Mouse (Mus musculus) heart, adult 18-20 months (tissue): Measurements from ENCODE around the gene 4930407I10Rik. TPM values are rescaled to one million over a fixed set of nuclear protein-coding genes. Genes with fewer than 3 reads are reported as not detected.

ENCODE experiments used
- DNase-seq, 2 experiments: peaks; one replicate each; pipeline ENCODE4 v3.0.0; 2021 to 2022; ENCODE audit warnings: mixed read lengths in 1 of 2
- total RNA-seq, 2 experiments: library from RNA; stranded (reverse); gene quantifications; 2 replicates each; pipeline ENCODE4 v1.2.3; 2021

Gene 4930407I10Rik
- total RNA-seq, 2 experiments from 2014 or later, result not detected

DNA sequence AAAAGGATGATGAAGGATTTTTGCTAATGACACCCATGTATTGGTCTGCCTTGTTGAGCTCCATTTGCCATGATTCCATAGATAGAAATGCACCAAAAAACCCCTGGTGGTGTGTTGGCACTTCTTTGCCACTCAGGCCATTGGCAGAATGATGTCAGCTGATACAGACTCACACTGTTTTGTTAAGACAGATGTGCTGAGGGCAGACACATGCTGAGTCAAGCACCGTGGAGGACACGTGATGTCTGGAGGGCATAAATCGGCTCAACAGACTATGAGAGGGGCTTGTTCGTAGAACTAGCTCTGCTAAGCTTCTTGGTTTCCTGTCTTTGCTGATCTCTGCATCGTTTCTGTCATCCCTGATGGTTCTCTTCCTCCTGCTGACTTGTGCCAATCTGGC lies 6.4 kb upstream of the 4930407I10Rik start:
- no peak for DNase-seq

DNA sequence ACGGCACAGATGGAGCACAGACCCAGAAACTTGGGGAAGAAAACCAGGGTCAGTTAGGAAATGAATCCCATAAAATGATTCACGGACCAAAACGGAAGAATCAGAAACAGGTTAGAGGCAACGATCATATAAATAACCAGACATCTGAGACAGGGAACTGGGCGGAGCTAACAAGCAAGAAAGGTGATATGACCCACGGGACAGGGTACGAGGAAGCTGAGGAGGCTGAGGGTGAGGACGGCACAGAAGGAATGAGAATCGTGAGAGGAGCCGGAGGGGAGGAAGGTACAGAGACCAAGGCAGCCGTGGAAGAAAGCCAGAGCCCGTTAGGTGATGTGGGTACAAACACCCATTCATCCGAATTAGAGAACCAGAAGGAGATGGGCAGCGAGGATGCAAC lies 5.0 kb downstream of the 4930407I10Rik start:
- no peak for DNase-seq

DNA sequence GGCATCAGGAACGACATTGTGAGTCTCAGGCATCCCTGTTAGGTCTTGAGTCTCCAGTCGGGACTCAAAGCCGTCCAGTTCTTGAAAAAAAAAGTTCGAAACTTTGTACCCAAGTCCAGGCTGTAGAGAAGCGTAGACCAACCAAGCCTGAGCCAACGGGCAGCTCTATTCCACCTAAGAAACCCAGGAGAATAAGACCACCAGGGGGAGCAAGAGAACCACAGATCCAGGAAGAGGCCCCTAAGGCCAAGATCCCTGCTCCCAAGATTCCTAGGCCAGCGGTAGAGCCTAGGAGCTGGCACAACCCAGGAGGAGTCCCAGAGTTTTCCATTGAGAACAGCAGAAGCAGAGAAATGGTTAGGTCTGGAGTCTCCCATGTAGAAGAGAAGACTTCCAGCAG lies 6.6 kb downstream of the 4930407I10Rik start:
- peak; percentile 72 to 89 for DNase-seq

DNA sequence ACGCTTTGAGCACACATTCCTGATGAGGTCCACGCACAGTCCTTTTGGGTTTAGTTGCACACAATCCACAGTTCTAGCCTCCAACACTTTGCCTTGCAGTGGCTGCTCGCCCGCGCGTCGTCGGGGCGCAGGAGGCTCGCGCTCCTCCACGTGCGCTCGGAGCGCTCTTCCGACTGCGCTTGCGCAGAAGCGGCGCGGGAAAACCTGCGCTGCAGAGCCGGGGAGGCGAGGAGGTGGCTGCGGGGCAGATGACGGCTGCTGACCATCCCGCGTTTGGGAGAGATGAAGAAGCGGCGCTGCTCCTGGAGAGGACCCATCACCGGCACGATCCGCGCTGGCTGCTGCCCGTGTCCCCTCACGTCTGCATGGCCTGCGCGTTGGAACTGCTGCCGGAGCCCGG lies 10.9 kb downstream of the 4930407I10Rik start, which contains the start of gene Mei1:
Gene Mei1, plus strand, starts transcription at position 99 of the 400 bp plus-strand sequence.
- DNase-seq, result no peak

DNA sequence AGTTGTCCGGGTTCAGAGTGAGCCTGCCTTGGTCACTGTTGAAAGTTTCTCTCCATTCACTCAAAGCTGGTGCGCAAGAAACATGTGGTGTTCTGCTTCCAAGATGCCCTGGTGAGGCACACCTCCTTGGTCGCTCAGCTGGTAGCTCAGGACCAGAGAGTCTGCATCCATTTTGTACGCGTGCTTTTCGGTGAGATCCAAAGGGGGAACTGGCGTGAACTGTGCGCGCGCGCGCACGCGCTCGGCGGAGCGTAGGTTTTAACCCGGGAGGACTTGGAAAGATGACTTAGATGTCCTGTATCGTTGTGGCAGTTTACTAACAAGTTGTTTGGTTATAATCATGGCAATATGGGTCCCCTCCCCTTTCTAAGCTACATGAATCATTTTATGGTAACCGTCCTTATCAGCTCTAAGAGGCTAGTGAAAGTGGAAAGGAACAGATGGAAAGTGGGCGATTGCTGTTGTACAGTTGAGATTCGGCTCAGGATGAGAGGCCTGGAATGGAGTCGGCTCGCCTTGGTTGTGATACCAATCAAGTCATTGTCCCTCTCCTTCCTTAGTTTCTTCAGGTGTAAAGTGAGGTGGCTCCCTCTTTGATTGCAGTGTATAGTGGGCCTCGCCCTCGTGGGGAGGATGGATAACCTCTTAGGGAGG lies 13.0 kb downstream of the 4930407I10Rik start:
- DNase-seq, result no peak

DNA sequence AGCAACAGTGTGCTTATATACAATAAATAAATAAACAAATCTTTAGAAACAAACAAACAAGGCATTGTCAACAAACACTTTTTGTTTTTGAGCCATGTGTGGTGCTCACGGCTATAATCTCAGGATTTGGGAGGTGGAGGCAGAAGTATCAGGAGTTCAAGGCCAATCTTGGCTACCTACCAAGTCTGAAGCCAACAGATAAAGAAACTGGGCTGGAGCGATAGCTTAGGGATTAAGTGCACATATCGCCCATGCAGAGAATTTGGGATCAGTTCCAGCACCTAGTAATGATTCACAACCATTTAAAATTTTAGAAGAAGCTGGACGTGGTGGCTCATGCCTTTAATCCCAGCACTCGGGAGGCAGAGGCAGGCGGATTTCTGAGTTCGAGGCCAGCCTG lies 14.5 kb downstream of the 4930407I10Rik start:
- no peak for DNase-seq

DNA sequence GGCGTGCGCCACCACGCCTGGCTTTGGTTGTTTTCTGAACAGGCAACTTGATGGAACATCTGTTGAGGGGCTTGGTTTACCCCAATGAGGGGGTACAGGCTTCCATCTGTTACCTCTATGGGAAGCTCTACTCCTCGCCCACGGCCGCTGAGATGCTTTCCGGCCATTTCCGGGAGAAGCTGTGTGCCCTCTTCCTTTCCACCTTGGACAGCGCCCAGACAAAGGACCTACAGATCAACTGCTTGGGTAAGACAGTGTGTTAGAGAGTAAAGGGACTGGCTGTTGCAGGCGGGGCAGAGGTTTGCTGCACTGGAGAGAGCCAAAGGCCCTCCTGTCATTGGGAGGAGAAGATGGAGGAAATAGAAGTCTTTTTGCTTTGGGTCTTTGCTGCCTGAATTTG lies 20.9 kb downstream of the 4930407I10Rik start:
- no peak for DNase-seq

DNA sequence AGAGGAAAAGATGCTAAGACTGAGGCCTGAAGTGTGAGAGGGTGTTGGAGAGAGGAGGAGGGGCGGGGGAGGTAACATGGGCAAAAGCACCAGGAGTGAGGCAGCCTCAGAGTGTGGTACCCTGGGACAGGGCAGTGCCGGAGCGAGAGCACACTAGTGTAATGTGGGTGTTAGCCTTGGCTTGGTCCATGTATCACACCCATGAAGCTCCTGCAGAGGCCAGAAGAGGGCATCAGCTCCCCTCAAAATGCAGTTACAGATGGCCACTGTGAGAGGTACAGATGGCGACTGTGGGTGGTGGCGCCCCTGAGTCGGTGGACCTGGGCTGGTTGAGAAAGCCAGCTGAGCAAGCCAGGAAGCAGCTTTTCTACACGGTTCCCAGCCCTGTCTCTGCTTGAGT lies 22.2 kb downstream of the 4930407I10Rik start:
- DNase-seq, result peak in 1 of 2 experiments; percentile 7

DNA sequence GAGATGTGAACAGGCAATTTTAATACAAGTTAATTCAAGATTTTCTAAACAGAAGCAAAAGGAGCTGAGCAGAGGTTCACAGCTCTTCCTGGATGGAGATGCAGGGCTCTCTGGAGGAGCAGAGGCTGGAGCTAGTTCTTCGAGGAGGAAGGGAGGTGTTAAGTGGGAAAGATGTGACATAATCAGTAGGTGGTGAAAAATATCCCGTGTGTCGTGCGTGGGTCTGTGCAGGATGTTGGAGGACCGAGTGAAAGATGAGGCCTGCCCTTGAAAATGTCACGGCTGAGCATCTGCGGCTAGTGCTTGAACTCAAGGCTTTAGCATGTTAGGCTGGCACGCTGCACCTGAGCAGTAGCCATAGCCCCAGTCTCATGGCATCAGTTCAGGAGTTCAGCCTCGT lies 26.7 kb downstream of the 4930407I10Rik start:
- DNase-seq, result no peak

DNA sequence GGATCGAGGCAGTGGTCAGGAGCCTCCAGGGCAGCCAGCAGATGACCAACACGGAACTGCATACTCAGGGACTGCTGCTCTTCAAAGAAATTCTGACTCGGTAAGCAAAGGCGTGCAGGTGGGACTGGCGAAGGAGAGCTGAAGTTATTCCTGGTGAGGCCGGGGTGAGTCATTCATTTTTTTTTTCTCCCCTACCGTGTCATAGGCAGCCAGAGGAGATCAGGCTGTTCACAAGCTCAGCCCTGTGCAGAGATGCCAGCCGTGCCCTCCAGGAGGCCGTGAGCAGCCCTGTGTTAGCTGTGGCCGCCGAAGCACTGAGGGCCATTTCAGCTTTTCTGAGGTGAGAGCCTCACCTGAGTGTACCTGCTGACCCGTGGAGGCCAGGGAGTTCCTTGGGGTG lies 27.2 kb downstream of the 4930407I10Rik start:
- DNase-seq, result no peak

DNA sequence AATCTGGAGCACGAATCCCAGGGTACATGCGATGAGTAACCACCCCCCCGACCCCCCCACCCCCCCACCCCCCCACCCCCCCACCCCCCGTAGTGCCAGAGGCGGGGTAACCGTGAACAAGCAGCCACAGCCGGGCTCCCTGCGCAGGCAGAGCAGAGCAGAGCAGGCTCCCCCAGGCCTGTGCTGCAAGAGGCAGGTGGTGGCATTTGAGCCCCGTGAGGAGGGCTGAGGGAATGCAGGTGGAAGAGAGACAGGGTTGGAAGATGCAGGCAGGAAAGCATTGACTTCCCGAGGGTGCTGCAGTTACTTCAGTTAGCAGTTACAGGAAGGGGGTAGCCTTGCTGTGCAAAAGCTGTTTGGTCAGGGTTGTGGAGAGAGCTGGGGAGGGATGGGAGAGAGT lies 28.3 kb downstream of the 4930407I10Rik start:
- DNase-seq, result no peak

DNA sequence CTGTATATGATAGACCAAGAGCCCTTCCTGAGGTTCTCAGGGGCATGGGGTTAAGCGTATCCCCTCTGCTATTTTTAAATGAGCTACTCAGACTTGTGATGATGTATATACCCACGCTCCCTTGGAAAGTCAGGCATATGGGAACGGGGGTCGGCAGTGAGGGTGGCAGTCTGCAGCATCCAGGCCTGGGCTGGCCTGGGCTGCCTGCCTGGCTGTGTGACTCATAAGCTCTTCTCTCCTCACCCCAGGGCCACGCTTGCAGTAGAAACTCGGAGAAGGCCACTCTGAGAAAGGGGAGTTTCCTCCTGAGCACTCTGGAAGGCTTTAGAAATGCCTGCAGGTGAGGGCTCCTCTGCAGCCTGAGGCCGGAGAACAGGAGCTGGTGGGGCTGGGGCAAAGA lies 32.1 kb downstream of the 4930407I10Rik start:
- no peak for DNase-seq

DNA sequence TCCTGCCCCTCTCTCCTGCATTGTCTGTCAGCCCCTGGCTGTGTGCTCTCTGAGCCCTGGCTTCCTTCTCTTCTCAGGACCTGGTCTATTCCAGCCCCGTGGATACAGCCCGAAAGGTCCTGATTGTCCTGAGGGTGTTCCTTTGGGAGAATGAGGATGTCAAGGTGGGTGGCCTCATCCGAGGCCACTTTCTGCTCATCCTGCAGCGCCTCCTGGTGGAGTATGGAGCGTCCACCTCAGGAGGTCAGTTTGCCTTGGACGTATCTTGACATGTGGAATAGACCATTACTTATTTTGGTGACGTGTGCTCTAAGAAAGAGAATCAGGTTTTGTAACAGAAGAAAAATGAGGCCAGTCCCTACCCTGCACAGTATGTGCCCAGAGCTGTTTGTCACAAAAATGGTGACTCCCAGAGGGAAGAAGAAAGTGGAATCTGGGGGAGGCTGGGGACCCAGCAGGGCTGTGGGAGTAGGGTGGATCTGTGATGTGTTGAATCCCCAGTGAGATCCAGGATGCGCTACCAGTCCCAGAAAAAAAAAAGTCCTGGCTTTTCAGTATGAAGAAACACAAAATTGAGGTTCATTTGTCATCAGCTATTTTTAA lies 48.1 kb downstream of the 4930407I10Rik start:
- peak in 1 of 2 experiments; percentile 45 for DNase-seq

Other genes starting within 250 kb of the 4930407I10Rik start
- 100 to 1,000 TPM; 103 to 127 TPM for gene Tob2, start 200.4 kb upstream of the 4930407I10Rik start, total RNA-seq
- 10 to 100 TPM; 36.5 to 37.1 TPM for gene Phf5a, start 187.2 kb upstream of the 4930407I10Rik start, total RNA-seq
- 1,000 to 10,000 TPM; 2,055 to 2,104 TPM for gene Aco2, start 186.8 kb upstream of the 4930407I10Rik start, total RNA-seq
- gene Polr3h, start 132.9 kb upstream of the 4930407I10Rik start, total RNA-seq, result 10 to 100 TPM in 1 of 2 experiments, 1 to 10 TPM in 1; 7.8 to 10.7 TPM
- gene Csdc2, start 122.4 kb upstream of the 4930407I10Rik start, total RNA-seq, result 10 to 100 TPM; 54.7 to 62.7 TPM
- gene Pmm1, start 98.2 kb upstream of the 4930407I10Rik start, total RNA-seq, result 10 to 100 TPM; 24.7 to 31.4 TPM
- gene 1700029P11Rik, start 78.6 kb upstream of the 4930407I10Rik start, total RNA-seq, result not detected
- gene Xrcc6, start 71.3 kb upstream of the 4930407I10Rik start, total RNA-seq, result 10 to 100 TPM; 24.6 to 25.3 TPM
- gene Desi1, start 25.3 kb upstream of the 4930407I10Rik start, total RNA-seq, result 10 to 100 TPM; 25.1 to 29.0 TPM
- gene Snu13, start 11.6 kb upstream of the 4930407I10Rik start, total RNA-seq, result 10 to 100 TPM; 47.3 to 53.5 TPM
- not detected for gene Mei1, start 10.8 kb downstream of the 4930407I10Rik start, total RNA-seq
- gene Ccdc134, start 68.8 kb downstream of the 4930407I10Rik start, total RNA-seq, result 1 to 10 TPM; 4.0 to 4.4 TPM
- gene Srebf2, start 88.0 kb downstream of the 4930407I10Rik start, total RNA-seq, result 10 to 100 TPM; 18.2 to 22.1 TPM
- under 1 TPM in 1 of 2 experiments, not detected in 1; 0.21 TPM for gene Shisa8, start 153.7 kb downstream of the 4930407I10Rik start, total RNA-seq
- gene Tnfrsf13c, start 165.2 kb downstream of the 4930407I10Rik start, total RNA-seq, result 1 to 10 TPM in 1 of 2 experiments, under 1 TPM in 1; 0.35 to 2.2 TPM
- under 1 TPM; 0.42 to 0.46 TPM for gene Cenpm, start 185.6 kb downstream of the 4930407I10Rik start, total RNA-seq
- not detected for gene 1500009C09Rik, start 193.2 kb downstream of the 4930407I10Rik start, total RNA-seq
- gene Sept3, start 215.7 kb downstream of the 4930407I10Rik start, total RNA-seq, result 1 to 10 TPM in 1 of 2 experiments, under 1 TPM in 1; 0.62 to 1.1 TPM
- gene Wbp2nl, start 239.8 kb downstream of the 4930407I10Rik start, total RNA-seq, result not detected